Mouse (Mus musculus): ENCODE data around the gene Sema4d.

- no peak for TF ChIP-seq MAFK (IDR thresholded peaks at IDR 0.05; ENCODE audit: insufficient read depth, low read depth, low read length)
- no peak for TF ChIP-seq ZC3H11A (IDR thresholded peaks at IDR 0.05; ENCODE audit: borderline replicate concordance, low read depth, low read length)
- no peak for TF ChIP-seq HCFC1 (IDR thresholded peaks at IDR 0.05; ENCODE audit: borderline replicate concordance, insufficient read depth, low read length)
- no peak for TF ChIP-seq ZNF384 (IDR thresholded peaks at IDR 0.05; ENCODE audit: low read depth, low read length)
- no peak for TF ChIP-seq CHD2 (IDR thresholded peaks at IDR 0.05; ENCODE audit: low read depth, low read length)
These were observed 59.0 kb downstream of the Sema4d start for GRCm38 (mm10) chr13:51734556-51734955.
